Mouse (Mus musculus): ENCODE measurements around the gene Pla1a. TPM values are rescaled to one million over a fixed set of nuclear protein-coding genes. Genes with fewer than 3 reads are reported as not detected.

Pla1a gene
- polyA plus RNA-seq, 1 experiment from 2014 or later, result 1.3 TPM

GRCm38 (mm10) chr16:38474677-38475286 lies 41.8 kb upstream of the Pla1a start:
- no peaks in the 10 kb centered on the region for H3K36me3 ChIP-seq (ENCODE audit: control insufficient read depth, insufficient read depth, low read length)
- H3K4me3 ChIP-seq (ENCODE audit: control insufficient read depth in 1 of 2, insufficient read depth in 1 of 2, low read depth in 1 of 2, low read length in 2 of 2), result no peak overlapping the region
- no peaks in the 10 kb centered on the region for H3K27me3 ChIP-seq (ENCODE audit: control insufficient read depth, insufficient read depth, low read length)
- no peak overlapping the region for H3K4me2 ChIP-seq (ENCODE audit: low read length)
- no peaks in the 10 kb centered on the region for H3K9me3 ChIP-seq (ENCODE audit: control insufficient read depth, low read length)
- H3K27ac ChIP-seq (replicated peaks in 1 of 2; ENCODE audit: control insufficient read depth in 1 of 2, insufficient read depth in 1 of 2, low read depth in 2 of 2, low read length in 2 of 2), result no peak overlapping the region
- no peak for ATAC-seq (ENCODE audit: insufficient number of reproducible peaks, insufficient read depth, low FRiP score, low read depth)
- H3K9ac ChIP-seq (ENCODE audit: low read length), result no peak overlapping the region
- 82% methylated on average over 9 of the region's 9 CpGs for WGBS
- peaks cover 5 to 8% of the 10 kb centered on the region in 2 experiments; a peak in 3 of 4 replicates for H3K4me1 ChIP-seq (ENCODE audit: control insufficient read depth in 2 of 2, insufficient read depth in 2 of 2, low read length in 2 of 2)

- 78% methylated on average over 5 of the region's 5 CpGs for WGBS
- no peaks in the 10 kb centered on the region for H3K36me3 ChIP-seq (ENCODE audit: control insufficient read depth, insufficient read depth, low read length)
- no peak overlapping the region for H3K27ac ChIP-seq (replicated peaks in 1 of 2; ENCODE audit: control insufficient read depth in 1 of 2, insufficient read depth in 1 of 2, low read depth in 2 of 2, low read length in 2 of 2)
- H3K9me3 ChIP-seq (ENCODE audit: control insufficient read depth, low read length), result no peaks in the 10 kb centered on the region
- H3K4me2 ChIP-seq (ENCODE audit: low read length), result no peak overlapping the region
- H3K4me1 ChIP-seq (ENCODE audit: control insufficient read depth in 2 of 2, insufficient read depth in 2 of 2, low read length in 2 of 2), result peaks cover 5 to 8% of the 10 kb centered on the region in 2 experiments; a peak in 3 of 4 replicates
- no peak for ATAC-seq (ENCODE audit: insufficient number of reproducible peaks, insufficient read depth, low FRiP score, low read depth)
- no peak overlapping the region for H3K9ac ChIP-seq (ENCODE audit: low read length)
- no peaks in the 10 kb centered on the region for H3K27me3 ChIP-seq (ENCODE audit: control insufficient read depth, insufficient read depth, low read length)
- H3K4me3 ChIP-seq (ENCODE audit: control insufficient read depth in 1 of 2, insufficient read depth in 1 of 2, low read depth in 1 of 2, low read length in 2 of 2), result no peak overlapping the region
These were observed 40.7 kb upstream of the Pla1a start for GRCm38 (mm10) chr16:38473661-38474060.

- no peaks in the 10 kb centered on the region for H3K9me3 ChIP-seq (ENCODE audit: control insufficient read depth, low read length)
- no peak overlapping the region for H3K27ac ChIP-seq (replicated peaks in 1 of 2; ENCODE audit: control insufficient read depth in 1 of 2, insufficient read depth in 1 of 2, low read depth in 2 of 2, low read length in 2 of 2)
- no peaks in the 10 kb centered on the region for H3K36me3 ChIP-seq (ENCODE audit: control insufficient read depth, insufficient read depth, low read length)
- no peak for ATAC-seq (ENCODE audit: insufficient number of reproducible peaks, insufficient read depth, low FRiP score, low read depth)
- H3K4me3 ChIP-seq (ENCODE audit: control insufficient read depth in 1 of 2, insufficient read depth in 1 of 2, low read depth in 1 of 2, low read length in 2 of 2), result no peak overlapping the region
- WGBS, result 79% methylated on average over 5 of the region's 5 CpGs
- no peak overlapping the region for H3K4me2 ChIP-seq (ENCODE audit: low read length)
- H3K9ac ChIP-seq (ENCODE audit: low read length), result no peak overlapping the region
- H3K4me1 ChIP-seq (ENCODE audit: control insufficient read depth in 2 of 2, insufficient read depth in 2 of 2, low read length in 2 of 2), result peaks cover 5 to 11% of the 10 kb centered on the region in 2 experiments; a peak in 3 of 4 replicates
- H3K27me3 ChIP-seq (ENCODE audit: control insufficient read depth, insufficient read depth, low read length), result no peaks in the 10 kb centered on the region
These were observed 39.5 kb upstream of the Pla1a start for GRCm38 (mm10) chr16:38472507-38472873.

- WGBS, result 61% methylated on average over 11 of the region's 11 CpGs
- no peak overlapping the region for H3K4me3 ChIP-seq (ENCODE audit: control insufficient read depth in 1 of 2, insufficient read depth in 1 of 2, low read depth in 1 of 2, low read length in 2 of 2)
- H3K36me3 ChIP-seq (ENCODE audit: control insufficient read depth, insufficient read depth, low read length), result no peaks in the 10 kb centered on the region
- H3K27me3 ChIP-seq (ENCODE audit: control insufficient read depth, insufficient read depth, low read length), result no peaks in the 10 kb centered on the region
- H3K9me3 ChIP-seq (ENCODE audit: control insufficient read depth, low read length), result no peaks in the 10 kb centered on the region
- no peak overlapping the region for H3K9ac ChIP-seq (ENCODE audit: low read length)
- no peak for ATAC-seq (ENCODE audit: insufficient number of reproducible peaks, insufficient read depth, low FRiP score, low read depth)
- H3K4me1 ChIP-seq (ENCODE audit: control insufficient read depth in 2 of 2, insufficient read depth in 2 of 2, low read length in 2 of 2), result peaks cover 8 to 11% of the 10 kb centered on the region in 2 experiments; a peak in 3 of 4 replicates
- H3K27ac ChIP-seq (replicated peaks in 1 of 2; ENCODE audit: control insufficient read depth in 1 of 2, insufficient read depth in 1 of 2, low read depth in 2 of 2, low read length in 2 of 2), result no peak overlapping the region
- H3K4me2 ChIP-seq (ENCODE audit: low read length), result no peak overlapping the region
These were observed 39.0 kb upstream of the Pla1a start for GRCm38 (mm10) chr16:38471697-38472506.

GRCm38 (mm10) chr16:38469437-38469836 lies 36.5 kb upstream of the Pla1a start:
- WGBS, result 75% methylated on average over 8 of the region's 8 CpGs
- Histone ChIP-seq H3K27ac (replicated peaks in 1 of 2; ENCODE audit: control insufficient read depth in 1 of 2, insufficient read depth in 1 of 2, low read depth in 2 of 2, low read length in 2 of 2) (no peak overlapping the region), H3K4me3 (ENCODE audit: control insufficient read depth in 1 of 2, insufficient read depth in 1 of 2, low read depth in 1 of 2, low read length in 2 of 2) (no peak overlapping the region)

GRCm38 (mm10) chr16:38468706-38469018 lies 35.7 kb upstream of the Pla1a start:
- H3K9ac ChIP-seq (ENCODE audit: low read length), result no peak overlapping the region
- ATAC-seq (ENCODE audit: insufficient number of reproducible peaks, insufficient read depth, low FRiP score, low read depth), result no peak
- no peaks in the 10 kb centered on the region for H3K36me3 ChIP-seq (ENCODE audit: control insufficient read depth, insufficient read depth, low read length)
- no peak overlapping the region for H3K4me3 ChIP-seq (ENCODE audit: control insufficient read depth in 1 of 2, insufficient read depth in 1 of 2, low read depth in 1 of 2, low read length in 2 of 2)
- no peaks in the 10 kb centered on the region for H3K27me3 ChIP-seq (ENCODE audit: control insufficient read depth, insufficient read depth, low read length)
- WGBS, result 37% methylated on average over 3 of the region's 3 CpGs
- peaks cover 3 to 8% of the 10 kb centered on the region in 2 experiments; a peak in 2 of 4 replicates for H3K4me1 ChIP-seq (ENCODE audit: control insufficient read depth in 2 of 2, insufficient read depth in 2 of 2, low read length in 2 of 2)
- no peaks in the 10 kb centered on the region for H3K9me3 ChIP-seq (ENCODE audit: control insufficient read depth, low read length)
- H3K27ac ChIP-seq (replicated peaks in 1 of 2; ENCODE audit: control insufficient read depth in 1 of 2, insufficient read depth in 1 of 2, low read depth in 2 of 2, low read length in 2 of 2), result no peak overlapping the region
- H3K4me2 ChIP-seq (ENCODE audit: low read length), result no peak overlapping the region

More at GRCm38 (mm10) chr16:38469437-38469836, 36.5 kb upstream of the Pla1a start:
- Histone ChIP-seq H3K4me2 (ENCODE audit: low read length) (no peak overlapping the region), H3K9ac (ENCODE audit: low read length) (no peak overlapping the region), H3K27me3 (ENCODE audit: control insufficient read depth, insufficient read depth, low read length) (no peaks in the 10 kb centered on the region), H3K9me3 (ENCODE audit: control insufficient read depth, low read length) (no peaks in the 10 kb centered on the region), H3K36me3 (ENCODE audit: control insufficient read depth, insufficient read depth, low read length) (no peaks in the 10 kb centered on the region), H3K4me1 (ENCODE audit: control insufficient read depth in 2 of 2, insufficient read depth in 2 of 2, low read length in 2 of 2) (peaks cover 3 to 8% of the 10 kb centered on the region in 2 experiments; a peak in 2 of 4 replicates)
- no peak for ATAC-seq (ENCODE audit: insufficient number of reproducible peaks, insufficient read depth, low FRiP score, low read depth)

GRCm38 (mm10) chr16:38467917-38468705 lies 35.2 kb upstream of the Pla1a start:
- Histone ChIP-seq H3K9ac (ENCODE audit: low read length) (no peak overlapping the region), H3K27ac (replicated peaks in 1 of 2; ENCODE audit: control insufficient read depth in 1 of 2, insufficient read depth in 1 of 2, low read depth in 2 of 2, low read length in 2 of 2) (0 out of 4 replicates have a peak overlapping the region, but pooled peaks of 1 of the 2 experiments have one; percentile 2), H3K9me3 (ENCODE audit: control insufficient read depth, low read length) (no peaks in the 10 kb centered on the region), H3K27me3 (ENCODE audit: control insufficient read depth, insufficient read depth, low read length) (no peaks in the 10 kb centered on the region), H3K4me1 (ENCODE audit: control insufficient read depth in 2 of 2, insufficient read depth in 2 of 2, low read length in 2 of 2) (peaks cover 3 to 8% of the 10 kb centered on the region in 2 experiments; a peak in 2 of 4 replicates), H3K4me3 (ENCODE audit: control insufficient read depth in 1 of 2, insufficient read depth in 1 of 2, low read depth in 1 of 2, low read length in 2 of 2) (no peak overlapping the region), H3K4me2 (ENCODE audit: low read length) (no peak overlapping the region), H3K36me3 (ENCODE audit: control insufficient read depth, insufficient read depth, low read length) (no peaks in the 10 kb centered on the region)
- no peak for ATAC-seq (ENCODE audit: insufficient number of reproducible peaks, insufficient read depth, low FRiP score, low read depth)
- WGBS, result 45% methylated on average over 8 of the region's 8 CpGs

All from heart, embryonic 14.5 days (tissue).